Mouse (Mus musculus): ENCODE measurements around the gene Gprc5b. TPM values are rescaled to one million over a fixed set of nuclear protein-coding genes. Genes with fewer than 3 reads are reported as not detected.

The Gprc5b gene
- polyA plus RNA-seq, 1 experiment from 2014 or later = 8.4 TPM

DNA sequence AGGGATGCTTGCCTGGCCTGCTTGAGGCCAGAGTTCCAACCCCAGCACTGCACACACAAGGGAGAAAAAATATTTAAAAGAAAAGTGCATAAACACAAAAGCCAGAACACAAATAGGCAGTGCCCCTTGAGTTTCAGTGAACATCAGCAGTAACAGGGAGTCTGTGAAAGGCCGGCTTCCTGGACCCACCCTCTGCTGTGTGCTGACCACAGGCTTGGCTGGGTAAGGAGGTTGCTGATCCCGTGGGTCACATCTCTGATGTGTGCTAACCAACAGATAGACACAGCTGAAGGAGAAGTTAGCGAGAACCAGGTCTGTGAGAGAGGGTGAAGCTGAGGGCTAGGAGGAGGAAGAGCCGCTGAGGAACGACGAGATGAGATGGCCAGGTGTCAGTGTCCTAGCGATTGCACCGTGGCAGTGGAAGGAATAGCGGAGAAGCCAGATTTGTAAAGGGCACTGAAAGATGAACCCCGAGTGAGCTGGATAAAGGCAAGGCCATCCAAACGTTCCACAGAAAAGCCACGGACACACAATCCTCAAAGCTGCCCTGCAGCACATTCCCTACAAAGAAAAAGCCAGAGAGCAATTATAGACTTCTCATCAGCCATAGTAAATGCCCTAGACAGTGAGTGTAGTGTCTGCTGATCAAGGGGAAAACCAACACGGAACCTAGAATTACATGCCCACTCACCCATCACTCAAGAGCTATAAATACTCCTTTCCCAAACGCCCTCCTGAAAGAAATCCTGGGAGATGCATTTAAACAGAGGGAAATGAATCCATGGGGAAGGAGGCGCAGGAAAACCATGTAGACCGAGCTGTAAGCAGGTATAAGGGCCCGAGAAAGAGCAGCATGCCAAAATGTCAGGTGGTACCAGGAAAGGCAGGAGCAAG lies 63.3 kb downstream of the Gprc5b start:
- no peak overlapping the region for H3K27ac ChIP-seq (ENCODE audit: low read depth, low read length)
- no peak overlapping the region for H3K4me3 ChIP-seq (ENCODE audit: low read length)
- no peak for ATAC-seq
- H3K4me1 ChIP-seq (ENCODE audit: control insufficient read depth, insufficient read depth, low read depth, low read length) = no peaks in the 10 kb centered on the region
- no peak overlapping the region for H3K9ac ChIP-seq (ENCODE audit: low read depth, low read length)
- no peaks in the 10 kb centered on the region for H3K9me3 ChIP-seq (ENCODE audit: control insufficient read depth, low read length)
- whole genome bisulfite sequencing = 81% methylated on average over 17 of the region's 17 CpGs
- no peaks in the 10 kb centered on the region for H3K36me3 ChIP-seq (ENCODE audit: control insufficient read depth, insufficient read depth, low read length)
- H3K4me2 ChIP-seq (ENCODE audit: low read length) = no peak overlapping the region
- no peaks in the 10 kb centered on the region for H3K27me3 ChIP-seq (replicated peaks; ENCODE audit: control insufficient read depth, insufficient read depth, low read length)

DNA sequence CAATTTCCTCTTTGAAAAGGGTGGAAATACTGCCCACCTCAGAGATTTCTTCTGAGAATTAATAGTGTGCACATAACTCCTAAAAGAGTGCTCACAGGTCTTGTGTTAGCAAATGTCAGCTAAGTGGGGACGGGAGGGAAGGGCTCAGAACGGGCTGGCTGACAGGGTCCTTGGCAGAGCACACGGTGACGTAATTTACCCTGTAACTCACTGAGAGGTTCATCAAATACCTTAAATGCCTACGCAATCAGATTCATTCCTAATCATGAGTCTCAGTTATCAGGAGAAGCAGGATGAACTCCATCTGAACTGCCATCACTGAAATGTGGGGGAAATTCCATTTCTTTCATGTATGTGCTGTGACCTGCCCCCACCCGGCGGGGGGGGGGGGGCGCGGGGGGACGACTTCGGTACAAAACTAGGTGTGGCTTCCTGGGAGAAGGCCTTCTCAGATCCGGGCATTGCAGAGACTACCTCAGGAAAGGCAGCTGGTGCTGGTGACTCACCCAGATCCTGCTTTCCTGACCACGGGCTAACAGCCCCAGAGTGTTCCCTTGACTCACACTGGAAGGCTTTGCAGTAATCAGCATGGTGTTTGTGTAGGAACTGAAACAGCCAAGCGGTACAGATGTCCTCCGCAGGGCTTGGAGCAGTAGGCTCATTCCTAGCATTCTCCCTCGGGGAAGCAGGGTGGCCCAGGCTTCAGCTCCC lies 65.3 kb downstream of the Gprc5b start:
- no peak for ATAC-seq
- no peaks in the 10 kb centered on the region for H3K36me3 ChIP-seq (ENCODE audit: control insufficient read depth, insufficient read depth, low read length)
- no peaks in the 10 kb centered on the region for H3K27me3 ChIP-seq (replicated peaks; ENCODE audit: control insufficient read depth, insufficient read depth, low read length)
- no peaks in the 10 kb centered on the region for H3K4me1 ChIP-seq (ENCODE audit: control insufficient read depth, insufficient read depth, low read depth, low read length)
- no peak overlapping the region for H3K4me3 ChIP-seq (ENCODE audit: low read length)
- no peak overlapping the region for H3K9ac ChIP-seq (ENCODE audit: low read depth, low read length)
- no peak overlapping the region for H3K4me2 ChIP-seq (ENCODE audit: low read length)
- no peak overlapping the region for H3K27ac ChIP-seq (ENCODE audit: low read depth, low read length)
- 40% methylated on average over 16 of the region's 16 CpGs for WGBS
- no peaks in the 10 kb centered on the region for H3K9me3 ChIP-seq (ENCODE audit: control insufficient read depth, low read length)

GRCm38 (mm10) chr7:118928916-118929315 lies 66.1 kb downstream of the Gprc5b start:
- no peak overlapping the region for H3K9ac ChIP-seq (ENCODE audit: low read depth, low read length)
- H3K9me3 ChIP-seq (ENCODE audit: control insufficient read depth, low read length) = no peaks in the 10 kb centered on the region
- no peaks in the 10 kb centered on the region for H3K36me3 ChIP-seq (ENCODE audit: control insufficient read depth, insufficient read depth, low read length)
- ATAC-seq = no peak
- H3K4me1 ChIP-seq (ENCODE audit: control insufficient read depth, insufficient read depth, low read depth, low read length) = no peaks in the 10 kb centered on the region
- no peaks in the 10 kb centered on the region for H3K27me3 ChIP-seq (replicated peaks; ENCODE audit: control insufficient read depth, insufficient read depth, low read length)
- WGBS = 62% methylated on average over 8 of the region's 8 CpGs
- H3K4me2 ChIP-seq (ENCODE audit: low read length) = no peak overlapping the region
- no peak overlapping the region for H3K4me3 ChIP-seq (ENCODE audit: low read length)
- no peak overlapping the region for H3K27ac ChIP-seq (ENCODE audit: low read depth, low read length)

- H3K9me3 ChIP-seq (ENCODE audit: control insufficient read depth, low read length) = no peaks in the 10 kb centered on the region
- no peak overlapping the region for H3K9ac ChIP-seq (ENCODE audit: low read depth, low read length)
- no peak overlapping the region for H3K4me3 ChIP-seq (ENCODE audit: low read length)
- H3K4me1 ChIP-seq (ENCODE audit: control insufficient read depth, insufficient read depth, low read depth, low read length) = no peaks in the 10 kb centered on the region
- WGBS = 93% methylated on average over 3 of the region's 3 CpGs
- H3K27ac ChIP-seq (ENCODE audit: low read depth, low read length) = no peak overlapping the region
- no peaks in the 10 kb centered on the region for H3K27me3 ChIP-seq (replicated peaks; ENCODE audit: control insufficient read depth, insufficient read depth, low read length)
- H3K36me3 ChIP-seq (ENCODE audit: control insufficient read depth, insufficient read depth, low read length) = no peaks in the 10 kb centered on the region
- H3K4me2 ChIP-seq (ENCODE audit: low read length) = no peak overlapping the region
- no peak for ATAC-seq
Measured at GRCm38 (mm10) chr7:118928316-118928715, 66.7 kb downstream of the Gprc5b start.

GRCm38 (mm10) chr7:118927279-118927678 lies 67.7 kb downstream of the Gprc5b start:
- Histone ChIP-seq H3K36me3 (ENCODE audit: control insufficient read depth, insufficient read depth, low read length) (no peaks in the 10 kb centered on the region), H3K27me3 (replicated peaks; ENCODE audit: control insufficient read depth, insufficient read depth, low read length) (no peaks in the 10 kb centered on the region), H3K27ac (ENCODE audit: low read depth, low read length) (no peak overlapping the region), H3K4me1 (ENCODE audit: control insufficient read depth, insufficient read depth, low read depth, low read length) (no peaks in the 10 kb centered on the region), H3K9me3 (ENCODE audit: control insufficient read depth, low read length) (no peaks in the 10 kb centered on the region), H3K4me3 (ENCODE audit: low read length) (no peak overlapping the region), H3K4me2 (ENCODE audit: low read length) (no peak overlapping the region), H3K9ac (ENCODE audit: low read depth, low read length) (no peak overlapping the region)
- no peak for ATAC-seq
- WGBS = 93% methylated on average over 2 of the region's 2 CpGs

DNA sequence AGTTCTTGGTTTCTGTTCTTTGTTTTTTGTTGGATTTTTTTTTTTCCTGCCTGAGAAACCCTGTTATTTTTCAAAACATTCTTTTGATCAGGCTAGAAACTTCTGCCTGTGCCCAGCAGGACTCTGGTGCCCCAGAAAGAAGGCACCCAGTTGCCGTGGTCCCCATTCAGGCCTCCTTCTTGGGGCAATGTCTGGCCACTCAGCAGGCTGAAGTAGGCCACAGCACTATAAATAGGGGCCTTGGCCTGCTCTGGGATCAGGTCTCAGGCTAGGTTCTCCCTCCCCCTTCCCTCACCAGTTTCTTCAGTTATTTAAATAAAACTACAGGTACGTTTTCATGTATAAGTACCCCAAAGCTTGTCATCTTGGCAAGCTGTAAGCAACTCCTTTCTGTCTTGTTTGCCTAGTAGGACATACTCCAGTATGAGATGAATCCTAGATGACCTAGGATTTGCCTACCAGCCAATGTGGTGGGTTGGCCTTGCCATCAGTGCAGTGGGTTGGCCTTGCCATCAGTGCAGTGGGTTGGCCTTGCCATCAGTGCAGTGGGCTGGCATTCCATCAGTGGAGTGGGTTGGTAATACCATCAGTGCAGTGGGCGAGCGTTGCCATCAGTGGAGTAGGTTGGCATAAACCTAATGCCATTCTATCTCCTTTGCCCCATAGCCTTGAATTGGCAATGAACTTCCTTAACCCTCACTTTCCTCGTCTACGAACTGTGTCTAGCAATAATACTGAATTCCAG lies 68.3 kb downstream of the Gprc5b start:
- Histone ChIP-seq H3K9ac (ENCODE audit: low read depth, low read length) (no peak overlapping the region), H3K27me3 (replicated peaks; ENCODE audit: control insufficient read depth, insufficient read depth, low read length) (no peaks in the 10 kb centered on the region), H3K36me3 (ENCODE audit: control insufficient read depth, insufficient read depth, low read length) (no peaks in the 10 kb centered on the region), H3K4me2 (ENCODE audit: low read length) (no peak overlapping the region), H3K4me1 (ENCODE audit: control insufficient read depth, insufficient read depth, low read depth, low read length) (no peaks in the 10 kb centered on the region), H3K9me3 (ENCODE audit: control insufficient read depth, low read length) (no peaks in the 10 kb centered on the region), H3K27ac (ENCODE audit: low read depth, low read length) (no peak overlapping the region), H3K4me3 (ENCODE audit: low read length) (no peak overlapping the region)
- 83% methylated on average over 6 of the region's 6 CpGs for WGBS
- no peak for ATAC-seq

DNA sequence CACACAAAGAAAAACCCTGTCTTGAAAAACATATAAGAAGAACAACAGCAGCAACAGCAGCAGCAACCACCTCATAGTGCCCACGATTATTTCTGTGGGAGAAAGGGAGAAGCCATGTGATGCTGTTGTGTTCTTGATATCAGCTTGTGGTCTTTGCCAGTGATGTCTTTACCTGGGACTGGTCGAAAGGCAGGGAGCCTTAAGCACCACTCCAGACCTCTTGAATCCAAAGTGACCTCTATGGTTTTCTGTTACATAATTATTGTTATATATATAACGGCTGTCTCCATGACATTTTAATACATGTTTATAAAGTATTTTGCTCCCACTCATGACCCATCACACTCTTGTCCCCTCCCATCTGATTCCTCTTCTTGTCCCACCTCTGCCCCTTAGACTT lies 69.5 kb downstream of the Gprc5b start:
- Histone ChIP-seq H3K27me3 (replicated peaks; ENCODE audit: control insufficient read depth, insufficient read depth, low read length) (no peaks in the 10 kb centered on the region), H3K4me2 (ENCODE audit: low read length) (no peak overlapping the region), H3K27ac (ENCODE audit: low read depth, low read length) (no peak overlapping the region), H3K9ac (ENCODE audit: low read depth, low read length) (no peak overlapping the region), H3K4me3 (ENCODE audit: low read length) (no peak overlapping the region), H3K36me3 (ENCODE audit: control insufficient read depth, insufficient read depth, low read length) (no peaks in the 10 kb centered on the region), H3K4me1 (ENCODE audit: control insufficient read depth, insufficient read depth, low read depth, low read length) (no peaks in the 10 kb centered on the region), H3K9me3 (ENCODE audit: control insufficient read depth, low read length) (no peaks in the 10 kb centered on the region)
- ATAC-seq = no peak
- WGBS = 85% methylated on average over 3 of the region's 3 CpGs

DNA sequence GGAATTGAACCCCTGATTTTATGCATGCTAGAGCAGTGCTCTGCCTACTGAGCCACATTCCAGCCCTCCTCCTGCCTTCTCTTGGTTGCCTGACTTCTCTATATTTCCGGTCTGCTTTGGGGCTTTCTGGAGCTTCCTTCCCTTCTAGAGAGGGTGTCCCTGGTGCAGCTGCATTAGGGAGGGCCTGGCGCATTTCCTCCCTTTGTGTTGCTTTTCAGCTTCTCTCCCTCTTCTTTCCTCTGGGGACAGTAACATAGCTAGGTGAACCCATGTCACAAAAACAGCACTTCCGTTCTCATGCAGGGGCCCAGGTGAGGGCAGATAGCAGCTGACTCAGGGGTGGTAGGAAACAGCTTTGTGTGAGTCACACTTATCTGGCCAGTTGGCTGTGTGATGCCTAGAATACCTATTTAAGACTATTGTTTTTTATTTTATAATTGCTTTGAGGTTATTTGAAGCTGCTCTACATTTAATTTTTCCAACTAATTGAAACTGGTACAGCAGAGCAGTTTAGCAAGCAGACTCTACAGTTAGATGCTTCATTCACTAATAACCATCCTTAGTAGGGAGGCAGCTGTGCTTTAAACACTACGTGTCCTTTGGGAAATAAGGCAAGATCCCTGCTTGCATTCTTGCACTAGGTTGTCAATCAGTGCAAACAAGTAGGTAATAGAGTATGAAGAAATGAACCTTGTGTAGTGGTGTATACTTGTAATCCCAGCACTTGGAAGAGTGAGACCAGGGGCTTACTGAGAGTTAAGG lies 72.4 kb downstream of the Gprc5b start:
- H3K4me3 ChIP-seq (ENCODE audit: low read length) = no peak overlapping the region
- WGBS = 70% methylated on average over 4 of the region's 4 CpGs
- H3K9ac ChIP-seq (ENCODE audit: low read depth, low read length) = no peak overlapping the region
- H3K9me3 ChIP-seq (ENCODE audit: control insufficient read depth, low read length) = no peaks in the 10 kb centered on the region
- no peaks in the 10 kb centered on the region for H3K4me1 ChIP-seq (ENCODE audit: control insufficient read depth, insufficient read depth, low read depth, low read length)
- H3K27ac ChIP-seq (ENCODE audit: low read depth, low read length) = no peak overlapping the region
- no peak overlapping the region for H3K4me2 ChIP-seq (ENCODE audit: low read length)
- peak; percentile 70 for ATAC-seq
- H3K36me3 ChIP-seq (ENCODE audit: control insufficient read depth, insufficient read depth, low read length) = no peaks in the 10 kb centered on the region
- no peaks in the 10 kb centered on the region for H3K27me3 ChIP-seq (replicated peaks; ENCODE audit: control insufficient read depth, insufficient read depth, low read length)
